Mouse (Mus musculus) embryonic facial prominence, embryonic 15.5 days (tissue): ENCODE measurements around the gene Trpm1. TPM values are rescaled to one million over a fixed set of nuclear protein-coding genes. Genes with fewer than 3 reads are reported as not detected.
"Not testable (repeated sequence)": the region's sequence is repeated elsewhere in the genome, so short reads cannot be mapped to it uniquely, and the experiment has no call there.

Experiments
- ATAC-seq: fragments of 200-750 bp; cut with Nextera tagmentation; 2 replicates; pipeline ENCODE4 v1.8.0; 2017; ENCODE audit warnings: low read depth, moderate TSS enrichment; ENCODE audit not compliant: insufficient number of reproducible peaks, low FRiP score, low TSS enrichment
- H3K27ac ChIP-seq: fragments of 300-500 bp; sonication (generic); replicated peaks from 2 replicates; pipeline ENCODE4 v1.5.1; 2015; ENCODE audit warnings: mild to moderate bottlenecking, inconsistent platforms
- H3K27me3 ChIP-seq: fragments of 300-500 bp; sonication (generic); 2 replicates; pipeline ENCODE4 v1.6.1; 2015; ENCODE audit warnings: inconsistent platforms
- H3K36me3 ChIP-seq: fragments of 300-500 bp; sonication (generic); 2 replicates; pipeline ENCODE4 v1.6.1; 2015; ENCODE audit warnings: mild to moderate bottlenecking, inconsistent platforms
- H3K4me1 ChIP-seq: fragments of 300-500 bp; sonication (generic); 2 replicates; pipeline ENCODE4 v1.6.1; 2015; ENCODE audit warnings: inconsistent platforms
- H3K4me2 ChIP-seq: fragments of 300-500 bp; sonication (generic); replicated peaks from 2 replicates; pipeline ENCODE4 v1.6.1; 2015; ENCODE audit warnings: mild to moderate bottlenecking, inconsistent platforms
- H3K4me3 ChIP-seq: fragments of 300-500 bp; sonication (generic); replicated peaks from 2 replicates; pipeline ENCODE4 v1.5.1; 2015; ENCODE audit warnings: mild to moderate bottlenecking, inconsistent platforms
- H3K9ac ChIP-seq: fragments of 300-500 bp; sonication (generic); 2 replicates; pipeline ENCODE4 v1.6.1; 2015; ENCODE audit warnings: inconsistent platforms
- H3K9me3 ChIP-seq: fragments of 300-500 bp; sonication (generic); replicated peaks from 2 replicates; pipeline ENCODE4 v1.6.1; 2016; ENCODE audit warnings: inconsistent platforms
- WGBS: fragments of 180-500 bp; shearing (Covaris S2); methylation state at CpG from one replicate; pipeline ENCODE4 v1.1.7; 2015; 5-methylcytosine and 5-hydroxymethylcytosine counted together
- polyA plus RNA-seq: library from polyadenylated mRNA; unstranded; fragments of >200 nt; fragmentation: Nextera tagmentation; extraction: Ambion mirVana; gene quantifications from 2 replicates; pipeline ENCODE4 v1.2.1, GENCODE M21; 2015

Gene Trpm1
- polyA plus RNA-seq, result 4.2 and 4.5 TPM in 2 replicates

DNA sequence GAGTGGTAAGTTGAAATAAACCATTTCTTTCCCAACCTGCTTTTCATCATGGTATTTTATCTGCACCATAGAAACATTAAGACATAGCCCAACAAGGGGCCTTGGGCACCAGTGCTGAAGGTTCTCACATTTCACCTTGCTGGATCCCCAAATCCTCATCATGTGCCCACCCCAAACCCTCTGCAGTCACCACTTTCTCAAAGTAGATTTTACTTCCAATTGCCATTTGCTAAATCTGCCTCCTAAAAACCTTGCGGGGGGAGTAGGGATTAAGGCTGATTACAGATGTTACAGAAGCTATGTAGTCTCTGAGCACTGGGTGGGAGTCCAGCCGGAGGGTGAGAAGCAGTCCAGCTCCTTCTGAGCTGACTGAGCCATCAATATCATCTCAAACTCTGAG, at the start of gene Trpm1:
Gene Trpm1 (plus strand): TSS at position 301 of the 400 bp plus-strand sequence.
- WGBS, result 91% methylated on average over 2 of the region's 2 CpGs
- no peaks in the 10 kb centered on the region for H3K9me3 ChIP-seq

GRCm38 (mm10) chr7:64122131-64122715, 31.4 kb upstream of the Trpm1 start:
- 82% methylated on average over 9 of the region's 9 CpGs for WGBS
- Histone ChIP-seq H3K4me2 (no peak overlapping the region), H3K27me3 (no peaks in the 10 kb centered on the region), H3K9ac (no peak overlapping the region), H3K27ac (no peak overlapping the region), H3K36me3 (no peaks in the 10 kb centered on the region), H3K4me3 (no peak overlapping the region), H3K9me3 (no peaks in the 10 kb centered on the region), H3K4me1 (no peaks in the 10 kb centered on the region)
- no peak for ATAC-seq

More for the DNA sequence above, at the start of gene Trpm1:
- no peak within 1 kb of the TSS for H3K4me2 ChIP-seq
- no peak for ATAC-seq
- no peaks in the 10 kb centered on the region for H3K27me3 ChIP-seq
- no peak within 1 kb of the TSS for H3K4me3 ChIP-seq
- no peak within 1 kb of the TSS for H3K27ac ChIP-seq
- peaks cover 9% of the 10 kb centered on the region for H3K4me1 ChIP-seq
- no peaks in the 10 kb centered on the region for H3K36me3 ChIP-seq
- no peak within 1 kb of the TSS for H3K9ac ChIP-seq

DNA sequence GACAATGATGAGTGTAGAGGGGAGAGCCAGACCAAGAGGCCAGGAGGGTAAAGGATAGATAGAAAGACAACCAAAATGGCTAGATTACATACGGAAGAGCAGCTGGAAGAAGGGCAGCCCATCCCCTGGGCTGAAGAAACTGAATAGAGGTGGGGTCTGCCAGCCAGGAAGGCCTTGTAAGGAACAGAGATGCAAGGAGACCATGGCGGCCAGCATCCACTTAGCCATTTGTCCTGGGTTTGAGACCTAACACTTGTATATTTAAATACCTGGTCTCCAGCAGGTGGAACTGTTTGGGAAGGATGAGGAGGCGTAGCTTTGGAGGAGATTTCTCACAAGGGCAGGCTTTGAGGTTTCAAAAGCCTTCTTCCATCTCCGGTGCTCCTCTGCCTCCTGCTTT, 29.9 kb upstream of the Trpm1 start:
- WGBS, result 83% methylated on average over 4 of the region's 4 CpGs
- Histone ChIP-seq H3K4me2 (no peak overlapping the region), H3K27ac (no peak overlapping the region)

GRCm38 (mm10) chr7:64125994-64126393, 27.6 kb upstream of the Trpm1 start:
- not testable (repeated sequence) for H3K36me3 ChIP-seq, H3K27me3 ChIP-seq, H3K27ac ChIP-seq, H3K4me3 ChIP-seq, H3K9ac ChIP-seq, H3K4me1 ChIP-seq, H3K9me3 ChIP-seq, ATAC-seq, H3K4me2 ChIP-seq
- 92% methylated on average over 9 of the region's 9 CpGs for WGBS

More for the DNA sequence above, 29.9 kb upstream of the Trpm1 start:
- H3K36me3 ChIP-seq, result no peaks in the 10 kb centered on the region
- no peaks in the 10 kb centered on the region for H3K27me3 ChIP-seq
- no peak overlapping the region for H3K9ac ChIP-seq
- no peak overlapping the region for H3K4me3 ChIP-seq
- ATAC-seq, result no peak
- H3K9me3 ChIP-seq, result no peaks in the 10 kb centered on the region
- no peaks in the 10 kb centered on the region for H3K4me1 ChIP-seq

GRCm38 (mm10) chr7:64139866-64140265, 13.8 kb upstream of the Trpm1 start:
- ATAC-seq, result no peak
- no peak overlapping the region for H3K27ac ChIP-seq
- H3K27me3 ChIP-seq, result no peaks in the 10 kb centered on the region
- no peaks in the 10 kb centered on the region for H3K36me3 ChIP-seq
- H3K4me1 ChIP-seq, result no peaks in the 10 kb centered on the region
- WGBS, result 65% methylated on average over 2 of the region's 2 CpGs
- no peak overlapping the region for H3K4me3 ChIP-seq
- no peak overlapping the region for H3K9ac ChIP-seq
- H3K9me3 ChIP-seq, result no peaks in the 10 kb centered on the region
- no peak overlapping the region for H3K4me2 ChIP-seq

DNA sequence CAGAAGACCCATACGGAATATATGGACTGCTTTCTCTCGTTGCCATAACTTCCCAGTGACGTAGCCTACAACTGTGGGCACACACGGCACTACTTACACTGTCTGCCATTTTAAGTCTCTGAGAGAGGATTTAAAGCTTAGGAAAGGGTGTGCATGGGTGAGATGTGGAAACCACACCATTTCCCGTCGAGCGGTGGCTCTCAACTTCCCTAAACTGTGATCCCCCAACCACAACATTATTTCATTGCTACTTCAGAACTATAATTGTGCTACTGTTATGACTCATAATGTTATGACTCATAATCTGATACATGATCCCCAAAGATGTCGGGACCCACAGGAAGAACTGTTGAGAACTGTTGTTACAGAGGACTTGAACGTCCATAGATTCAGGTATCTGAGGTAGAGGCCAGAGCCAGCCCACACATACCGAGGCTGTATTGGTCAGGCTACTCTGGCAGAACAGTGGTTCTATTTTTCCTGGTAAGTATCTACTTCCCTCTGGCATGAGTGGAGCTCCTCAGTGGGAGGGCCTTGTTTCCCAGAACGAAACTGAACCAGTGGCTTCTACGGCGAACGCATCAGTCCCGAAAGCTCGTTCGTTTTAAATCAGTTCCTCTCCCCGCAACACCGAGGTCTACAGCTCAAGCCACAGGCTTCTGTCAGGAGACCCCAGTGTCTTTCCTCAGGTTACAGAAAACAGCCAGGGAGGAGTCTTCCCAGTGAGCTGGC, 12.2 kb upstream of the Trpm1 start:
- ATAC-seq, result no peak
- H3K9ac ChIP-seq, result no peak overlapping the region
- H3K4me2 ChIP-seq, result no peak overlapping the region
- no peak overlapping the region for H3K4me3 ChIP-seq
- H3K9me3 ChIP-seq, result no peaks in the 10 kb centered on the region
- H3K27me3 ChIP-seq, result no peaks in the 10 kb centered on the region
- H3K36me3 ChIP-seq, result no peaks in the 10 kb centered on the region
- no peaks in the 10 kb centered on the region for H3K4me1 ChIP-seq
- 77% methylated on average over 19 of the region's 19 CpGs for WGBS
- H3K27ac ChIP-seq, result no peak overlapping the region

DNA sequence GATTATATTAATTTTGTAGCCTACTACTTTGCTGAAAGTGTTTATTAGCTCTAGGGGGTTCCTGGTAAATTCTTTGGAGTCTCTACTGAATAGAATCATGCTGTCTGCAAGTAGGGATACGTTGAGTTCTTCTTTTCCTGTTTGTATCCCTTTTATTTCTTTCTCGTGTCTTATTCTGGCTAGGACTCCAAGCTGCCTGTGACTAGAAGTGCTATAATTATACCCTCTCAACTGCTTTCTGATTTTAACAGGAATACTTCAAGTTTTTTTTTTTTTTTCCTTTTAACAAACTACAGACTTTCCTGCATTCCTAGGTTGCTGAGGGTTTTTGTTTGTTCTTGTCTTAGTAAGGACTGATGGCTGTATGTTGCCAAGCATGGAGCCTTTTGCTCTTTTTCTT, 4.3 kb upstream of the Trpm1 start:
- Histone ChIP-seq H3K9ac (no peak overlapping the region), H3K27me3 (no peaks in the 10 kb centered on the region), H3K4me2 (no peak overlapping the region), H3K4me3 (no peak overlapping the region), H3K9me3 (no peaks in the 10 kb centered on the region), H3K36me3 (no peaks in the 10 kb centered on the region), H3K27ac (no peak overlapping the region), H3K4me1 (no peaks in the 10 kb centered on the region)
- no peak for ATAC-seq
- 22% methylated on average over 2 of the region's 2 CpGs for WGBS

DNA sequence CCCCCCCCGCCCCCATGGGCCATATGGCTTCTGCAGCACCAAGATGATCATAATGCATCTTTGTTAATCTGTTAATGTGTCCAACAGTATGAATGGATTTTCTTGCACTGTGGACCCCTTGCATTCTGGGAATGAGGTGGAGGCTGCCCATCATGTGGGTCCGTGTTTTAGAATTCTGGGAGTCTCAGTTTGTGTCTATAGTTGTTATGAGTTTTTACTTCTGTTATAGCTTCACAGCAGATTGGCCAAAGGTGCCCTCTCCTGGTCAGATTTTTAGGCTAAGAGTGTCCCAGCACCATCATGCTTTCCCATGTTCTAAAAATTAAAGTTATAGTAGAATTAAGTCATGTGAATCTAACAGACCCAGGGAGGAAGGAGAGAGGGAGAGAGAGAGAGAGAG, 3.9 kb upstream of the Trpm1 start:
- H3K4me3 ChIP-seq, result no peak overlapping the region
- no peak overlapping the region for H3K4me2 ChIP-seq
- ATAC-seq, result no peak
- 38% methylated on average over 2 of the region's 2 CpGs for WGBS
- H3K36me3 ChIP-seq, result no peaks in the 10 kb centered on the region
- no peaks in the 10 kb centered on the region for H3K9me3 ChIP-seq
- H3K4me1 ChIP-seq, result no peaks in the 10 kb centered on the region
- no peaks in the 10 kb centered on the region for H3K27me3 ChIP-seq
- H3K9ac ChIP-seq, result no peak overlapping the region
- H3K27ac ChIP-seq, result no peak overlapping the region

DNA sequence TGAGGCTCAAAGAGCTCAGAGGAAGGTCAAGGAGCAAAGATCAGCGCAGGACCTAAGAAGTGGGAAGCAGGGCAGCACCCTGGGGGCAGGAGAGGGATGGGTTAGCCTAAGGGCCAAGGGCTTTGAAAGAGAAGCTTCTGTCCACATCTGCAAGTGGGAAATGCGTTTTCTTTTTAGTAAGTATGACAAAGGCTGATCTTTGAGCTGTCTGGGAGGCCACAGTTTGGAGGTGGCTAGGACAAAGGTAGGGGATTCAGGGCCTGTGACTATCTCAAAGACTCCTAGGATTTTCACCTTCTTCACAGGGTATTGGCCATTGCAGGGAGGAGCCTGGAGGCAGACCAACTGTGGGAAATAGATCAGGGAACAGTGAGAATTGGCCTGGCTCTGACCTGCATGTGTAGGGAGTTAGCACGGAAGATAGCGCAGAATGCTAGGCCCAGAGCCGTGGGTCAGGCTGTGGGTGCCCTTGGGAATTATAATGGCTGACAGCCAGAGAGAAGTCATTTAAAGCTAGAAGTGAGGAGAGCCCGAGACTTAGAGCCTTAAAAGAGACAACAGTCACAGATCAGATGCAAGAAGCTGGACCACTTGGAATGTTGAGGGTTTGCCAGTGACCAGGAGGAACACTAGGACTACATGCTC, 3.1 kb upstream of the Trpm1 start:
- no peak overlapping the region for H3K4me3 ChIP-seq
- no peaks in the 10 kb centered on the region for H3K27me3 ChIP-seq
- H3K4me1 ChIP-seq, result peaks cover 6% of the 10 kb centered on the region
- 58% methylated on average over 6 of the region's 6 CpGs for WGBS
- no peak overlapping the region for H3K27ac ChIP-seq
- H3K9ac ChIP-seq, result no peak overlapping the region
- H3K4me2 ChIP-seq, result no peak overlapping the region
- H3K36me3 ChIP-seq, result no peaks in the 10 kb centered on the region
- no peaks in the 10 kb centered on the region for H3K9me3 ChIP-seq
- ATAC-seq, result no peak

- H3K4me3 ChIP-seq, result no peak overlapping the region
- no peak overlapping the region for H3K27ac ChIP-seq
- no peaks in the 10 kb centered on the region for H3K9me3 ChIP-seq
- no peak overlapping the region for H3K9ac ChIP-seq
- WGBS, result 67% methylated on average over 4 of the region's 4 CpGs
- H3K36me3 ChIP-seq, result no peaks in the 10 kb centered on the region
- H3K27me3 ChIP-seq, result no peaks in the 10 kb centered on the region
- ATAC-seq, result no peak
- H3K4me2 ChIP-seq, result peak overlapping the region; percentile 41
- peaks cover 20% of the 10 kb centered on the region for H3K4me1 ChIP-seq
These were observed 1.6 kb downstream of the Trpm1 start for GRCm38 (mm10) chr7:64155226-64155625.

DNA sequence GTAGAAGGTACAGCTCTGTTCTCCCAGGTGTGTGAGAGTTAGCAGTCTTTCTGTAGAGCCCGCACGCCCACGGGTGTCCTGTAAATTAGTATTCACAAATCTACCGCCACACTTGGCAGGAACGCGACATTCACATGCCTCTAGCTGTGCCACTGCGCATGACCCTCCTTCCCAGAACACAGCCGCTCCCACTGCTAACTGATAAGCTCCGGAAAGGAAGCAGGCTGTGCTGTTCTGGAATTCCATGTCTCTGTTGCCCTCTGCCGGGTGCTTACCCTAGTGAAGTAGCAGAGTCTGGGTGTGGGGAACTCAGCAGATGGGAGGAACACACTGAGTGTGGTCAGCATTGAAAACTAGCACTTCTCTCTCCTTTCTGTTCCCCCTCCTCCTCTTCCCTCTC, 2.1 kb downstream of the Trpm1 start:
- Histone ChIP-seq H3K4me1 (peaks cover 25% of the 10 kb centered on the region), H3K4me2 (peak overlapping the region; percentile 41), H3K27ac (no peak overlapping the region), H3K9ac (no peak overlapping the region), H3K36me3 (no peaks in the 10 kb centered on the region), H3K27me3 (no peaks in the 10 kb centered on the region), H3K9me3 (no peaks in the 10 kb centered on the region), H3K4me3 (peak overlapping the region; percentile 15; the same call in 1 of the 2 replicates)
- WGBS, result 9% methylated on average over 10 of the region's 10 CpGs
- peak; percentile 74 for ATAC-seq
